Mouse (Mus musculus): Measurements from ENCODE around the gene Gcc1. TPM values are rescaled to one million over a fixed set of nuclear protein-coding genes. Genes with fewer than 3 reads are reported as not detected.

The Gcc1 gene
- total and polyA plus RNA-seq, 3 experiments, result 5.2 to 11.2 (median 5.9) TPM

DNA sequence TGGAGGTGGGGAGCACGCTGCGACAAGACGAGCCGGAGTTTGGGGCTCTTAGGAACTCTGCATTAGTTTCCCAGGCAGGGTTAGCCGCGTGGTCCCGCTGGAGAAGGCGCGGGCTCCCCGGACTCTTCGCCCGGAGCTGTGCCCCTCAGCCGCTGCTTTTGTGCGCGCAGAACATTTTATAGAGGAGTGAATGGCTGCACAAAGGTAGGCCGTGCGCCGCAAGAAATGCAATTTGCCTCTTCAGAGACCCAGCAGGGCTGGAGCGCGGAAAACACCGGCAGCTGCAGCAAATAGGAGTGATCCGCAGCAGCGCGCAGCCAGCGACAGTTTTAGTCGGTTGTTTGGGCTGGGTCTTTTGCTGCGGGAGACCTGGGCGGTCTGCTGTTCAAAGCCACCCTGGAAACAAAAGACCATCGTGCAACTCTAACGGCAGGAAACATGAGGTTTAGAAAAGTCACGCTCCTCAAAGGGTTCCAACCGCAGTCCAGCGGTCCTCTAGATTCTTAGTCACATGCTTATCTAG lies 30.4 kb downstream of the Gcc1 start, which contains the start of gene Zfp800:
Gene Zfp800, minus strand, starts transcription at position 325 of the 523 bp plus-strand sequence.
- ATAC-seq (ENCODE audit: extremely low read depth, insufficient number of reproducible peaks, low FRiP score, poor library complexity, severe bottlenecking) (no peak), DNase-seq (ENCODE audit: low spot score) (no peak)
- H3K36me3 ChIP-seq (replicated peaks), result no peaks in the 10 kb centered on the region
- no peaks in the 10 kb centered on the region for H3K9me3 ChIP-seq (replicated peaks)
- peaks cover 29% of the 10 kb centered on the region for H3K27me3 ChIP-seq (ENCODE audit: insufficient read depth, low read length)
- no peak within 1 kb of the TSS for H3K4me3 ChIP-seq (ENCODE audit: low read depth, low read length)
- TF ChIP-seq GATA2 (IDR thresholded peaks at IDR 0.05; ENCODE audit: borderline replicate concordance, low read depth, low read length) (no peak), POLR2AphosphoS5 (IDR thresholded peaks at IDR 0.05; ENCODE audit: insufficient replicate concordance, low read depth, low read length) (no peak), GATA1 (IDR thresholded peaks at IDR 0.05; ENCODE audit: borderline replicate concordance, low read length) (no peak), CTCF (IDR thresholded peaks at IDR 0.05; ENCODE audit: low read depth, low read length) (no peak), TAL1 (conservative IDR thresholded peaks at IDR 0.05; ENCODE audit: low read depth, low read length) (no peak)
- no peaks in the 10 kb centered on the region for H3K4me1 ChIP-seq (ENCODE audit: insufficient read depth, low read depth, low read length)

DNA sequence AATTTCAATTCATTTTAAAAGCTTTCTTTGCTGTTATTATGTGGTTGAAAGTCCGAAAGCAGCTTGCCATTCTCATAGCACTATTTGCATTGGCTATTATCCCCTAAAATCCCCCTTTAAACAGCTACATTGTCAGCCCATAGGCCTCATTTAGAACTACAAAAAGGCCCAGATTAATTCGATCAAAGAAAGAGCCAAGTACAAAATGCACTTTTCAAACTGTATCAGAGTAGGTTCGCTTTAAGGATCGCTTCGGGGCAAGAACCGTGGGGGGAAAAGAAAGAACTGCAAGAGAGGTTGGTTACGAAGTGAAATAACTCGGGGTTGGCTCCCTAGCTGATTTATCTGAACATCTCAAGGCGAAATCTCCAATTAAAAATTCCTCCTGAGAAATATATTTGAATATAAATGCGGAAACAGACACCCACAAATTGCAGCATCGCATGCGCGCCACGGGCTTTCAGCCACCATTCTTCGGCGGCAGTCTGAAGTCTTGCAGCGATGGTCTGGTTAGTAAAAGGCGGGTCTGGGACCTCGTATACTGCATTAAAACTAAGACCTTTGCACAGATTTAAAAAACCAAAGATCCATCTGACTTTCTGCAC lies 31.2 kb downstream of the Gcc1 start:
- no peaks in the 10 kb centered on the region for H3K4me1 ChIP-seq (ENCODE audit: insufficient read depth, low read depth, low read length)
- peaks cover 27% of the 10 kb centered on the region for H3K27me3 ChIP-seq (ENCODE audit: insufficient read depth, low read length)
- ATAC-seq (ENCODE audit: extremely low read depth, insufficient number of reproducible peaks, low FRiP score, poor library complexity, severe bottlenecking), result no peak

GRCm38 (mm10) chr6:28396051-28396852 lies 31.9 kb downstream of the Gcc1 start:
- no peaks in the 10 kb centered on the region for H3K4me1 ChIP-seq (ENCODE audit: insufficient read depth, low read depth, low read length)
- H3K36me3 ChIP-seq (replicated peaks), result no peaks in the 10 kb centered on the region
- DNase-seq (ENCODE audit: low spot score) (no peak), ATAC-seq (ENCODE audit: extremely low read depth, insufficient number of reproducible peaks, low FRiP score, poor library complexity, severe bottlenecking) (no peak)
- peaks cover 26% of the 10 kb centered on the region for H3K27me3 ChIP-seq (ENCODE audit: insufficient read depth, low read length)
- TF ChIP-seq CTCF (IDR thresholded peaks at IDR 0.05; ENCODE audit: low read depth, low read length) (no peak), POLR2AphosphoS5 (IDR thresholded peaks at IDR 0.05; ENCODE audit: insufficient replicate concordance, low read depth, low read length) (no peak), GATA2 (IDR thresholded peaks at IDR 0.05; ENCODE audit: borderline replicate concordance, low read depth, low read length) (no peak), GATA1 (IDR thresholded peaks at IDR 0.05; ENCODE audit: borderline replicate concordance, low read length) (no peak), TAL1 (conservative IDR thresholded peaks at IDR 0.05; ENCODE audit: low read depth, low read length) (no peak)
- H3K9me3 ChIP-seq (replicated peaks), result no peaks in the 10 kb centered on the region
- H3K4me3 ChIP-seq (ENCODE audit: low read depth, low read length), result no peak overlapping the region

More for the DNA sequence above, 31.2 kb downstream of the Gcc1 start:
- Histone ChIP-seq H3K9me3 (replicated peaks) (no peaks in the 10 kb centered on the region), H3K36me3 (replicated peaks) (no peaks in the 10 kb centered on the region), H3K4me3 (ENCODE audit: low read depth, low read length) (no peak overlapping the region)
- no peak for DNase-seq (ENCODE audit: low spot score)
- TF ChIP-seq CTCF (IDR thresholded peaks at IDR 0.05; ENCODE audit: low read depth, low read length) (no peak), GATA2 (IDR thresholded peaks at IDR 0.05; ENCODE audit: borderline replicate concordance, low read depth, low read length) (no peak), GATA1 (IDR thresholded peaks at IDR 0.05; ENCODE audit: borderline replicate concordance, low read length) (no peak), TAL1 (conservative IDR thresholded peaks at IDR 0.05; ENCODE audit: low read depth, low read length) (no peak), POLR2AphosphoS5 (IDR thresholded peaks at IDR 0.05; ENCODE audit: insufficient replicate concordance, low read depth, low read length) (no peak)

GRCm38 (mm10) chr6:28389038-28389437 lies 39.2 kb downstream of the Gcc1 start:
- no peaks in the 10 kb centered on the region for H3K36me3 ChIP-seq (replicated peaks)
- DNase-seq (ENCODE audit: low spot score), result no peak
- no peaks in the 10 kb centered on the region for H3K9me3 ChIP-seq (replicated peaks)
- no peaks in the 10 kb centered on the region for H3K4me1 ChIP-seq (ENCODE audit: insufficient read depth, low read depth, low read length)
- ATAC-seq (ENCODE audit: extremely low read depth, insufficient number of reproducible peaks, low FRiP score, poor library complexity, severe bottlenecking), result no peak
- no peak overlapping the region for H3K4me3 ChIP-seq (ENCODE audit: low read depth, low read length)
- TF ChIP-seq CTCF (IDR thresholded peaks at IDR 0.05; ENCODE audit: low read depth, low read length), result no peak
- TF ChIP-seq TAL1 (conservative IDR thresholded peaks at IDR 0.05; ENCODE audit: low read depth, low read length), result no peak
- peaks cover 5% of the 10 kb centered on the region for H3K27me3 ChIP-seq (ENCODE audit: insufficient read depth, low read length)

GRCm38 (mm10) chr6:28385169-28385568 lies 43.0 kb downstream of the Gcc1 start:
- Histone ChIP-seq H3K36me3 (replicated peaks) (no peaks in the 10 kb centered on the region), H3K4me1 (ENCODE audit: insufficient read depth, low read depth, low read length) (no peaks in the 10 kb centered on the region), H3K27me3 (ENCODE audit: insufficient read depth, low read length) (no peaks in the 10 kb centered on the region), H3K4me3 (ENCODE audit: low read depth, low read length) (no peak overlapping the region), H3K9me3 (replicated peaks) (no peaks in the 10 kb centered on the region)
- ATAC-seq (ENCODE audit: extremely low read depth, insufficient number of reproducible peaks, low FRiP score, poor library complexity, severe bottlenecking), result no peak
- DNase-seq (ENCODE audit: low spot score), result no peak
- TF ChIP-seq GATA1 (IDR thresholded peaks at IDR 0.05; ENCODE audit: borderline replicate concordance, low read length) (no peak), GATA2 (IDR thresholded peaks at IDR 0.05; ENCODE audit: borderline replicate concordance, low read depth, low read length) (no peak), POLR2AphosphoS5 (IDR thresholded peaks at IDR 0.05; ENCODE audit: insufficient replicate concordance, low read depth, low read length) (no peak), TAL1 (conservative IDR thresholded peaks at IDR 0.05; ENCODE audit: low read depth, low read length) (no peak), CTCF (IDR thresholded peaks at IDR 0.05; ENCODE audit: low read depth, low read length) (no peak)

GRCm38 (mm10) chr6:28381983-28382382 lies 46.2 kb downstream of the Gcc1 start:
- no peaks in the 10 kb centered on the region for H3K27me3 ChIP-seq (ENCODE audit: insufficient read depth, low read length)
- no peaks in the 10 kb centered on the region for H3K4me1 ChIP-seq (ENCODE audit: insufficient read depth, low read depth, low read length)
- no peaks in the 10 kb centered on the region for H3K36me3 ChIP-seq (replicated peaks)
- TF ChIP-seq CTCF (IDR thresholded peaks at IDR 0.05; ENCODE audit: low read depth, low read length) (no peak), GATA2 (IDR thresholded peaks at IDR 0.05; ENCODE audit: borderline replicate concordance, low read depth, low read length) (no peak)
- H3K9me3 ChIP-seq (replicated peaks), result no peaks in the 10 kb centered on the region
- ATAC-seq (ENCODE audit: extremely low read depth, insufficient number of reproducible peaks, low FRiP score, poor library complexity, severe bottlenecking), result no peak
- no peak for DNase-seq (ENCODE audit: low spot score)
- H3K4me3 ChIP-seq (ENCODE audit: low read depth, low read length), result no peak overlapping the region

All from G1E (cell line).